Mouse (Mus musculus): Measurements from ENCODE around the gene Enpep.

The Enpep gene

DNA sequence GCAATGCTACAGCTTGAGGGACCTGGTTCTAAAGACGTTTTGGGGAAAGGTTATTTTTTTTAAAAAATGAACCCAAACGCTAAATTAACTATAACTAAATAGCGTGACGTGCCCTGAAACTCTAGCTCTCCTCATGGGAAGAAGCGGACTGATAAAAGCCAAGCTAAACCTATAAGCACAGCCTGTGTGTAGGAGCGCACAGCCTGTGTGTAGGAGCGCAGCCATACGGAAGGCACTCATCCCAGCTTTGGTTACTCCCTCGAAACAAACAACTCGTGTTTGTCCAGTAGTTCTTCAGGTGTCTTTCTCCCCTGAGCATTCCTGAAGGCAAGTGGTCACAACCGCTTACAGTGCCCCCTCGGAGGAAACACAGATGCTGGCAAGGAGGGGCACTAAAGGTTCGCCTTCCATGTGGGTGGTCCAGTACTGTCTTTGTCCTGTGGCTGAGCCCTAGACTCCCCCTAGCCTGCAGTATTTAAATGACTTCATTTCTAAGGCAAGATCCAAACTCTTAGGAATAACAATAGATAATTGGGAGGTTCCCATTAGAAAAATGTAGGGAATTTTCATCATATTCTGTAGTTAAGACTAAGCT, 93.8 kb downstream of the Enpep start:
- no peak for DNase-seq (ENCODE audit: low spot score)

DNA sequence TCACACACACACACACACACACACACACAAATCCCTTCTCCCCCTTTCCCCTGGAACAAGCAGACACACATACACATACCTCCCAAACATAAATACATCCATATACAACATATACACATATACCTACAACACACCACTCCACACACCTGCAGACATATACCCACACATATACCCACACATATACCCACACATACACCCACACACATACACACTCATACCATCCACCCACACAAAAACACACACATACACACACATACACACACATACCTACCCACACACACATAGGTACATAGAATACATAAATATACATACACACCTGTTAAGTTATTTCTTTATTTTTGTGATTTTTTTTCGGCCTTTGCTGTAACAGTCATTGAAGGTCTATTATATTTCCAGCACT, 94.5 kb downstream of the Enpep start:
- no peak for DNase-seq (ENCODE audit: low spot score)

GRCm38 (mm10) chr3:129227331-129227730, 105.2 kb downstream of the Enpep start:
- no peak for DNase-seq (ENCODE audit: low spot score)

GRCm38 (mm10) chr3:129226681-129227080, 105.8 kb downstream of the Enpep start:
- DNase-seq (ENCODE audit: low spot score): no peak

GRCm38 (mm10) chr3:129225577-129226289, 106.8 kb downstream of the Enpep start:
- DNase-seq (ENCODE audit: low spot score): no peak

GRCm38 (mm10) chr3:129224806-129225576, 107.5 kb downstream of the Enpep start:
- no peak for DNase-seq (ENCODE audit: low spot score)

- no peak for DNase-seq (ENCODE audit: low spot score)
Observed at GRCm38 (mm10) chr3:129223964-129224805, 108.3 kb downstream of the Enpep start.

GRCm38 (mm10) chr3:129223401-129223800, 109.1 kb downstream of the Enpep start:
- no peak for DNase-seq (ENCODE audit: low spot score)

- DNase-seq (ENCODE audit: low spot score): no peak
Observed at GRCm38 (mm10) chr3:129222448-129223290, 109.9 kb downstream of the Enpep start.

DNA sequence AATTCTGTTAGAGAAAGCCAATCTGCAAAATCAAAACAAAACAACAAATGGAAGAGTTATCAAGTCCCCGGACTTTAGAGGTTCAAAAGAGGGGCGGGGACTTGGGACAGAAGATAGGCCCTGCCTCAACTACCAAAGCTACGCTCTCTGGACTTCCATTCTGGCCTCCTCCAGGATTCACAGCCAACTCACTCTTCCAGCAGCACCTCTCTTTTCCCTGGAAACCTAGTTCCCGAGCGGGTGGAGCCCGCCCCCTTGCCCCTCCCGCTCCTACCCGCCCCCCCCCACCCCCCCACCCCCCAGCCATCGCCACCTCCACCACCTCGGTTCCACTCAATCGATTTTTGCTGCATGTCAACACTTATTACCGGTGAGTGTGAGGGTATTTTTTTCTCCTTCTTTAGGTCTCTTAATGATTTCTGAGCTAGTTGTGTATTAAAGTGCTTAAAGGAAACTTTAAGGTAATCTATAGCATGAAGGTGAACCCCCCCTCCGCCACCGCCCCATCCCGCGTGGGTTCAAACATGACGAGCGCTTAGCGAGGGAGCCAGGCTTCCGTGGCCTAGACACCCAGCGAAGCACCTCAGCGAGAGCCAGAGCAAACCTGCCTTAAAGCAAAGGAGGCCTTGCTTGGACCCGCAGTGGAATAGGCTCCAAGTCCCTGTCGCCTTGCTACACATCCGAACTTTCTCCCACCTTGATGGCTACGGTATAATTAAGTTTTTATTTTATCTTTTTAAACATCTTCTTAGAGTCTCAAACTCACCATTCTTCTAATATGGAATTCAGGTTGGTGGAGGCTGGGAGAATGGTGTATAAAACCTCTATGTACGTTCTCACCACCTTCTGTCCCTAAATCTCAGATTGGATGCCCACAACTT, 110.9 kb downstream of the Enpep start:
- no peak for DNase-seq (ENCODE audit: low spot score)

- no peak for DNase-seq (ENCODE audit: low spot score)
Observed at GRCm38 (mm10) chr3:129220681-129221379, 111.7 kb downstream of the Enpep start.

DNA sequence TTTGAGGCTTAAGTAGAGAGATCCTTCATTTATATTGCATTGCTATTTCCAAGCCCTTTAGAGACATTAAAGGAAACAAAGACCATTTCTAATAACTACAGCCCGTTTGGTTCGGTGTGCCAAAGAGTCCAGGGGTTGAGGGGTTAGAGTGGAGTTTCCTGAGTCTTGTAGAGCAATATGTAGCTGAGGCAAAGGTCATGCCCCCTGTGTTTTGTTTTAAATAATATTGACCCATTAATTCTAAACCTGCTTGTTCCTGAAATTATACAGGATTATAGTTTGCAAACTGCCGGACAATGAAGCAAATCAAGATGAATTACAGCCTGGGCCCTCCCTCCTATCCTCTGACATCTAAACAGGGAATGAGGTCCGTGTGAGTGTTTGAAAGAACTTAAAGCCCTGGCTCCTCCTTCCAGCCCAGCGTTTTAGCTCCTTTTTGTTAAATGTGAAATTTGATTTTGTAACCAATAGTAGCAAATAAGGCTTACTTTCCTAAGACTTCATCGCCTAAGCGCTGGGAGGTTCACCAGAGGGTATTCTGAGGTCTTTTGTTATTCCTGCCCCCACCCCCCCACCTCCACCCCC, 112.3 kb downstream of the Enpep start:
- no peak for DNase-seq (ENCODE audit: low spot score)

All from adipocyte (in vitro differentiated cells).